Mouse (Mus musculus) CD4-positive helper T cell, adult 2 months (primary cell): Measurements from ENCODE around the gene Rims1.

Experiments
- DNase-seq: peaks from one replicate; pipeline ENCODE4 v3.0.0-alpha.2; 2012; ENCODE audit warnings: low read depth, missing footprints, low spot score

Rims1 gene

GRCm38 (mm10) chr1:22252873-22253272 is 552.9 kb downstream of the Rims1 start:
- no peak for DNase-seq

GRCm38 (mm10) chr1:22248898-22249386 is 556.9 kb downstream of the Rims1 start:
- DNase-seq: no peak

GRCm38 (mm10) chr1:22245748-22246147 is 560.0 kb downstream of the Rims1 start:
- DNase-seq: no peak
